Mouse (Mus musculus) urinary bladder, adult 18-20 months (tissue): ENCODE data around the gene Gsap.
"Not testable (repeated sequence)": the region's sequence is repeated elsewhere in the genome, so short reads cannot be mapped to it uniquely, and the experiment has no call there.

Experiments
- DNase-seq, 2 experiments: peaks; one replicate each; pipeline ENCODE4 v3.0.0; 2022; ENCODE audit warnings: low spot score in 2 of 2, mixed read lengths in 2 of 2

Gene Gsap

GRCm38 (mm10) chr5:21185764-21186685 is at the start of gene Gsap:
TSS of gene Gsap (plus strand) at chr5:21186255.
- DNase-seq = peak; percentile 61 to 64

- no peak for DNase-seq
Observed at GRCm38 (mm10) chr5:21136575-21136974, 49.5 kb upstream of the Gsap start.

- peak in 1 of 2 experiments; percentile 13 for DNase-seq
Observed at GRCm38 (mm10) chr5:21139505-21139904, 46.5 kb upstream of the Gsap start.

- DNase-seq = not testable (repeated sequence)
Observed at GRCm38 (mm10) chr5:21141133-21141551, 44.9 kb upstream of the Gsap start.

DNA sequence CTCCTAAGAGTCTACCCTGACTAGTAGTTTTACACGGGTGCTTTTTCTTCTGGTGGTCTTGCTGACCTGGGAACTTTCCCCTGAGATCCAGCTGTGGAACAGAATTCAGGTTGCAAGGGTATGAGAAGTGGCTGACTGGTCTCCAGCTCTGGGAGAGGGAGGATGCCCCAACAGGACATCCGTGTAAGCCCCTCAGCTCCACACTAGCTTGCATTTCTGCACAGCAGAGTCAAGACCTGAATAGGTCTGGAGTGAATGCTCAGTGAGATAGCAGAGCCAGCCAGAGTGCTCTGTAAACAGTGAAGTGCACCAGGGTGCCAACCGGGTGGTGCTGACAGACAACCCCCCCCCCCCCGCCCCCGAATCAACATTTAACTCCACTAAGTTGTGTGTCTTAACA is 44.4 kb upstream of the Gsap start:
- DNase-seq = no peak

DNA sequence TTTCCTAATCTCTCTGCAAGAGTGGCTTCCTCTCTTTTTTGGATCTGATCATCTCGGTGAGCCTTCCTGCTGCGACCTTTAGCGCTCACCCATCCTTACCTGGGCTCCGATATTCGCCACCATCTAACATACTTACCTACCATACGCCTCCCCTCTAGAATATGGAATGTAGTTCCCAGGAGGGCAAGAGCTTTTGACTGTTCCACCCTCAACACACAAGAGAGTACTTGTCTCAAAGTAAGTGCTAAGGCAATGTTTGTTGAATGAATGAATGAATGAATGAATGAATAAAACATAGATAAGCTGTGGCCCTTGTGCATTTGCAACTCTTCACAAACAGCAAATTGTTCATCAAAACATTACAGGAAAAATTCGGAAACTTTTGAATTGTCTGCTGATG is 43.0 kb upstream of the Gsap start:
- no peak for DNase-seq

GRCm38 (mm10) chr5:21144506-21145169 is 41.4 kb upstream of the Gsap start:
- peak in 1 of 2 experiments; percentile 23 for DNase-seq

DNA sequence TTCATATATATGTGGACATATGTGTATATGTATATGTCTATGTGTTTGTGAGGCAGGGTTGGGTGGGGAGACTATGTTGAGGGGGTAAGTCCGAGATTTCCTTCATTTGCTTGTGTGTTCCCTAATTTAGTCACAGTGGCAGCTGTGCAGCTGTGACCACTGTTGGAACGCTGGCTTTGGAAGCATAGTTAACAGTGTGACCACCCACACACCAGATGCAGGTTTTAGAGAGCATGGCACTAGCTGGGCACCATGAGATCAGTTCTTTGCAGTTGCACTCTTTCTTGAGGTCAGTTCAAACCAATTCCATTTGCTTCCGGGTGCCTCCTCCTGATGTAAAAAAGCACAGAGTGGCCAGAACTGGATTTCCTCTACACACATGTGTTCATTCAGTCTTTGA is 37.7 kb upstream of the Gsap start:
- no peak for DNase-seq

- DNase-seq = no peak
Observed at GRCm38 (mm10) chr5:21153672-21154071, 32.4 kb upstream of the Gsap start.

DNA sequence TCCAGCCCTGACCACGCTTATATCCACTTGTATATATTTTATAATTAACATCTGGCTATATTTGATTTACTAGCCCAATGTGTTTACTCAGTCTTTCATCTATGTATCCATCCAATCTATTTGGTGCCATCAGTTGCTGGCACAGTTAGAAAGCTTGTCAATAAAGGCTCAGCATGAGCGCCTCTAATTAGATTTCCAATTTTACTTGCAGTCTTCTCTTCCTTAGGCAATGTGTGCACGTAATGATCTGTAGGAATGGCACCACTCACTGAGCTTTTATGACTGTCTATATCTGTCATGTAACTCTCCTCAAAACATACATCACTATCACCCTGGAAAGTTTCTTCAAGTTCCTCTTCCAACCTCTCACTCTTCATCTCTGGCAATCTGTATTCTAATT is 29.3 kb upstream of the Gsap start:
- no peak for DNase-seq

- no peak for DNase-seq
Observed at GRCm38 (mm10) chr5:21159536-21159935, 26.5 kb upstream of the Gsap start.

GRCm38 (mm10) chr5:21160781-21161180 is 25.3 kb upstream of the Gsap start:
- no peak for DNase-seq

DNA sequence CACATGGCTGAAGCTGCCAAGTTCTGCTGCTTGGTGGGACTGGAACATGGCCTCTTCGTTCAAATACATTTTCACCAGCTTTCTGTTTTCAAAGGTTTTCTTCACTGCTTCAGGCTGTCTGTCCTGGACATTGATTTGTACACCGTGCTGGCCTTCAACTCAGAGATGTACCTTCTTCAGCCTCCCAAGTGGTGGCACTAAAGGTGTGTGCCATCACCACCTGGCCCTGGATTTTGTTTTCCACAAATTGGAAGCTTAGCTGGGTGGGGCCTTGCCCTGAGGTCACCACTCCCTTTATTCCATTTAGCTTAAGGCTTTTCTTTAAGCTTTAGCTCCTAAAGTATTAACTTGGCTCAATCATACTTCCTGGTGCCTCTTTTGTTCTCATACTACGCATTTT is 22.6 kb upstream of the Gsap start:
- DNase-seq = no peak

- DNase-seq = no peak
Observed at GRCm38 (mm10) chr5:21168689-21169345, 17.2 kb upstream of the Gsap start.

DNA sequence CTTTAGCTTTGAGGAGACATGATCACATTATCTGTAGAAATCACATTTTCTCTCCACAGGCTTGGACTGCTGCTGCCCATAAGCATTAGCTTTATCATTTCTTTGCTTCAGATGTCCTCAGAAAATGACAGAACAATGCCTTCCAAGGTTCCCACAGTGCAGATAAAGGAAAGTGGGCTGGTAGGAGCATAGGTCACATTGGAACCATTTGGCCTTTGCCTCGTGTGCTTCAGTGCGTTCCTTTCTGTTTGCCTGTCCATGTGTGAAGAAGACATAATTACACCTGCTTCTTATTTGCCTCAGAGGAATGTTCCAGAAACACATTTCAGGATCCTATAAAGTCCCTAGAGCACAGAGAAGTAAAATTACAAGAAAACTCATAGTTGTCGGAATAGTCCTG is 16.7 kb upstream of the Gsap start:
- no peak for DNase-seq

GRCm38 (mm10) chr5:21169877-21170276 is 16.2 kb upstream of the Gsap start:
- DNase-seq = no peak

- DNase-seq = no peak
Observed at GRCm38 (mm10) chr5:21170440-21170839, 15.6 kb upstream of the Gsap start.

DNA sequence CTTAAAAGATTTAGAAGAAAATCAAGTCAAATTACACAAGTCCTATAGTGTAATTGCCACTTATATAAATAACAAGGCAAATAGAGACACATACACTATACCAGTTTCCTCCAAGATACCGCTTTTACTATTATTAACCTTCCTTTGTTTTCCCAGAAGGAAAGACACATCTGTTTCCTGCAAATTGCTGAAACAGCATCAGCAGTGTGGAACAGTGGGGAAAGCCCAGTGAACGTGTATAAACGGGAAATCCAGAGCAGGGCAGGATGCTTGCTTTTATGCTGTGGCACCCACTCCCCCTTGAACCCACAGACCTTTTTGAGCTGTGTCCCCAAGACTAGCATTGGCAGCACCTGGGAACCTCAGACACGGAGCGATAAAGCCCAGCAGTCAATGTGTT is 15.2 kb upstream of the Gsap start:
- DNase-seq = no peak

GRCm38 (mm10) chr5:21171336-21171735 is 14.7 kb upstream of the Gsap start:
- DNase-seq = no peak

DNA sequence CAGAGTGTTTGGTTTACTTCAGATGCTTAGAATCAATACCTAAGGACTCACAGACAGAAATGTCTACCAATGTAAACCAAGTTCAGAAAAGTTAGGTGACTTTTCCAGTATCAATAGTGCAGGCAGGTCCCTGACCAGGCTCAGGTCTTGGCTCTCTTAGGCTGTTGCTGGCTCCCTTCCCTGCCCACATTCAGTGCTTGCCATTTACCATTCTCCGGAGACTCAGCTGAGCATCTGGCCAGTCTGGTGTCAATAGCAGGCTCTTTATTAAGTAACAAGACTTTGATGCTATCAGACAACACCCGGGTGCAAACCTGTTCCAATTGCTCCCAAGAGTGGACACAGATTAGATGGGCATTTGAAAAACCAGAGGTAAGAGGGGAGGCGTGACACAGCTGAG is 13.7 kb upstream of the Gsap start:
- DNase-seq = no peak

GRCm38 (mm10) chr5:21175132-21176112 is 10.6 kb upstream of the Gsap start:
- DNase-seq = no peak
